In genomic region chr12:39339101-39339538, GRCm38 (mm10) we compare ENCODE assay signal across 17 mouse cellular contexts.
DNase-seq lines count a peak whose midpoint lies in the region; ATAC-seq and TF ChIP-seq lines count a peak whose summit lies in the region.
"Had no signal": no experiment of that assay in that cellular context is flagged by ENCODE, and none has a peak within 500 bp of the region (broad histone marks: within the 10 kb centered on the region; RNA-seq: fewer than 3 reads in every experiment).

No protein-coding gene starts in this region.

- TF ChIP-seq CTCF in heart, adult 2 months (IDR thresholded peaks at IDR 0.05): no peak

- H3K27me3 ChIP-seq in hindbrain, embryonic 16.5 days (replicated peaks; ENCODE audit: control insufficient read depth, insufficient read depth, low read length): no peaks in the 10 kb centered on the region
- no peaks in the 10 kb centered on the region for H3K27me3 ChIP-seq in hindbrain, embryonic 10.5 days (ENCODE audit: insufficient read depth, poor library complexity, severe bottlenecking)
- no peaks in the 10 kb centered on the region for H3K27me3 ChIP-seq in heart, adult 2 months (ENCODE audit: control insufficient read depth, insufficient read depth, low read length)
- H3K27me3 ChIP-seq: midbrain, embryonic 12.5 days; neural tube, embryonic 13.5 days; Patski had no signal

- TF ChIP-seq POLR2A in heart, adult 2 months (IDR thresholded peaks at IDR 0.05; ENCODE audit: insufficient read depth, low read depth, low read length): no peak

- no peak overlapping the region for H3K4me3 ChIP-seq in hindbrain, embryonic 16.5 days (ENCODE audit: low read length)
- no peak overlapping the region for H3K4me3 ChIP-seq in hindbrain, embryonic 10.5 days
- H3K4me3 ChIP-seq in heart, adult 2 months: no peak overlapping the region
- H3K4me3 ChIP-seq: midbrain, embryonic 12.5 days; neural tube, embryonic 13.5 days had no signal

- H3K79me2 ChIP-seq in heart, adult 2 months (replicated peaks; ENCODE audit: control insufficient read depth, insufficient read depth, low read length): no peaks in the 10 kb centered on the region

- H3K36me3 ChIP-seq in hindbrain, embryonic 16.5 days (ENCODE audit: control insufficient read depth, insufficient read depth, low read length): no peaks in the 10 kb centered on the region
- H3K36me3 ChIP-seq in hindbrain, embryonic 10.5 days: no peaks in the 10 kb centered on the region
- H3K36me3 ChIP-seq in heart, adult 2 months (ENCODE audit: control insufficient read depth, insufficient read depth, low read length): no peaks in the 10 kb centered on the region
- H3K36me3 ChIP-seq: midbrain, embryonic 12.5 days; neural tube, embryonic 13.5 days had no signal

- WGBS in hindbrain, embryonic 16.5 days: 72% methylated on average over 5 of the region's 5 CpGs
- WGBS in hindbrain, embryonic 10.5 days: 92% methylated on average over 5 of the region's 5 CpGs
- 85% methylated on average over 5 of the region's 5 CpGs for WGBS in heart, adult 2 months

- H3K4me2 ChIP-seq in hindbrain, embryonic 16.5 days (ENCODE audit: low read length): no peak overlapping the region
- H3K4me2 ChIP-seq: midbrain, embryonic 12.5 days; neural tube, embryonic 13.5 days had no signal

- H3K4me1 ChIP-seq in hindbrain, embryonic 16.5 days (ENCODE audit: control insufficient read depth, insufficient read depth, low read depth, low read length): no peaks in the 10 kb centered on the region; the same call in 1 of the 2 replicates
- H3K4me1 ChIP-seq in hindbrain, embryonic 10.5 days (replicated peaks): no peaks in the 10 kb centered on the region
- no peaks in the 10 kb centered on the region for H3K4me1 ChIP-seq in heart, adult 2 months (ENCODE audit: control insufficient read depth, insufficient read depth, low read length)
- H3K4me1 ChIP-seq: midbrain, embryonic 12.5 days; neural tube, embryonic 13.5 days had no signal

- peak; percentile 65 for ATAC-seq in cerebellum, adult (ENCODE audit: insufficient number of reproducible peaks, low FRiP score, low TSS enrichment)
- ATAC-seq in hindbrain, embryonic 16.5 days: peak; percentile 92
- ATAC-seq: Patski had no signal

- H3K9ac ChIP-seq in hindbrain, embryonic 16.5 days (ENCODE audit: low read depth, low read length): no peak overlapping the region
- no peak overlapping the region for H3K9ac ChIP-seq in heart, adult 2 months (ENCODE audit: low read depth, low read length)
- H3K9ac ChIP-seq: liver, embryonic 14.5 days; midbrain, embryonic 12.5 days; neural tube, embryonic 13.5 days had no signal

- H3K9me3 ChIP-seq in hindbrain, embryonic 16.5 days (ENCODE audit: control insufficient read depth, low read length): no peaks in the 10 kb centered on the region
- H3K9me3 ChIP-seq in hindbrain, embryonic 10.5 days: no peaks in the 10 kb centered on the region
- H3K9me3 ChIP-seq: midbrain, embryonic 12.5 days; neural tube, embryonic 13.5 days had no signal

- no peak for DNase-seq in cerebellum, postnatal 4 days (ENCODE audit: low spot score in 2 of 2)
- DNase-seq in hindbrain, embryonic 10.5 days (ENCODE audit: low spot score): no peak
- DNase-seq in cerebellum, adult 11 months: peak; percentile 46
- DNase-seq in cerebellum, postnatal 10 days: peak; percentile 48 to 64
- DNase-seq in heart, adult 2 months: no peak
- no peak for DNase-seq in left cerebral cortex, postnatal 4 days
- DNase-seq: adrenal gland, postnatal 10 days; gastrocnemius, postnatal 14 days; kidney, adult 18-20 months; layer of hippocampus, postnatal 36 days had no signal

- intact Hi-C loops in heart, adult 2 months (cut with DNase I): no loop called here
- intact Hi-C loops in left cerebral cortex, postnatal 4 days (cut with DNase I): no loop called here

- no peak for TF ChIP-seq EP300 in heart, adult 2 months (IDR thresholded peaks at IDR 0.05; ENCODE audit: insufficient read depth, low read depth, low read length)

- H3K27ac ChIP-seq in hindbrain, embryonic 16.5 days (ENCODE audit: low read depth, low read length): no peak overlapping the region
- no peak overlapping the region for H3K27ac ChIP-seq in hindbrain, embryonic 10.5 days
- no peak overlapping the region for H3K27ac ChIP-seq in heart, adult 2 months
- H3K27ac ChIP-seq: kidney, postnatal 0 days; liver, embryonic 14.5 days; midbrain, embryonic 12.5 days; neural tube, embryonic 13.5 days had no signal

Comparison
In these comparisons a context has a peak if more than half of its experiments do, and no peak if none do; other contexts are left out.
1. DNase-seq: peak in cerebellum, adult 11 months (single experiment) and cerebellum, postnatal 10 days (2 of 2); none in cerebellum, postnatal 4 days (0 of 2), hindbrain, embryonic 10.5 days (single experiment), heart, adult 2 months (0 of 2) and left cerebral cortex, postnatal 4 days (single experiment).